Mouse (Mus musculus): ENCODE results near the gene Jarid2. TPM values are rescaled to one million over a fixed set of nuclear protein-coding genes. Genes with fewer than 3 reads are reported as not detected.

The Jarid2 gene
- total and polyA plus RNA-seq, 3 experiments: 7.3 to 24.5 (median 20.2) TPM

DNA sequence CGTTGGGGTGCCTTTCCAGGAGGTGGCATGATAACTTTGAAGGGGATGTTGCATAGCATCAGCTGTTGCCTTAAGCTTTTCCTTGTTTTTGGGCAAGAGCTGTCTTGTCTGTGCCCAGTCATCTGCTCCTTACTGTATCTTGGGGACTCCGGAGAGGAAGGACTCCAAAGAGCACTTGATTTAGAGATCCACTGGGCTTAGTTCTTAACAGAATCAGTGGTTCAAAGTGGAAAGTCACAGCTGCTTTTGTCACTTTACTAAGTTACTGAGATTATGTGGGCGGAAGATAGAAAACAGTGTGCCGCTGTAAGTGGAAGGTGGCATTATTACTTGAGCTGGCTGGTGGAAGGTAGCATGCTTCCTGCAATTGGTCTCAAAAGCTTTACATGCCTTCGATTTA lies 5.2 kb downstream of the Jarid2 start:
- WGBS: 24% methylated on average over 5 of the region's 5 CpGs
- H3K27ac ChIP-seq: peak overlapping the region; percentile 93
- H3K4me1 ChIP-seq (ENCODE audit: control insufficient read depth, insufficient read depth, low read length): peaks cover 10% of the 10 kb centered on the region
- peaks cover 24% of the 10 kb centered on the region for H3K36me3 ChIP-seq (ENCODE audit: control insufficient read depth, insufficient read depth, low read length)
- no peak for TF ChIP-seq EP300 (IDR thresholded peaks at IDR 0.05; ENCODE audit: insufficient read depth, low read depth, low read length)
- no peak for TF ChIP-seq POLR2A (IDR thresholded peaks at IDR 0.05; ENCODE audit: insufficient read depth, low read depth, low read length)
- TF ChIP-seq CTCF (IDR thresholded peaks at IDR 0.05): no peak
- no peak overlapping the region; the same call in 1 of the 2 replicates for H3K9ac ChIP-seq (ENCODE audit: low read depth, low read length)
- intact Hi-C loops (cut with DNase I): loop anchor here (2.0 to 10.0 kb wide), 6 partner anchors 52 to 507 kb away; no protein-coding TSS in a partner anchor
- DNase-seq: no peak
- peaks cover 6% of the 10 kb centered on the region for H3K79me2 ChIP-seq (replicated peaks; ENCODE audit: control insufficient read depth, insufficient read depth, low read length)
- peak overlapping the region; percentile 92 for H3K4me3 ChIP-seq
- H3K27me3 ChIP-seq (ENCODE audit: control insufficient read depth, insufficient read depth, low read length): no peaks in the 10 kb centered on the region

DNA sequence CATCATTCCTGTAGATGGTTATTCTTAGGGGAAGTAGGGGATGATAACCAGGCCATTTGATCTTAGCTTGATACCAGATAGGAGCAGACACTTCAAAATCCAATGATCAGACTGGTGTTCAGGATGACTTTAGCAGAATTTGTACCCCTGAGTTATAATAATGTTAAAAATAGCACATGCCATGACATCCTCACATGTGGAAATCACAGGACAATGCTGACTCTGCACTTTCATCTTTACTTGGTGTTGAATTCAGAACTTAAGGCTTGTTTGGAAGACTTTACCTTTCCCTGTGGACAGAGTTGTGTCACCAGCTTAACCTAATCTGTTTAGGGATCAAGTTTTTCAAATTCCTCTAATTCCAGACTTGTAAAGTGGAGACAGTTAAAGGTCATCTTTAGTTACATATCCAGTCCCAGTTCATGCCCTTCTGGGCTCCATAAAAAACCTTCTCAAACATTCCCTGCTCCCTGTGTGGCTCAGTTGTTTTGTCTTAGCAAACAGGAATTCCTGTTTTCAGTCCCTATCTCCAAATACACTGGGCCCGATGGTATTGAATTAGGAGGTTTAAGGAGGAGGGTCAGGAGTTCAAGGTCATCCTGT lies 5.9 kb downstream of the Jarid2 start:
- H3K27ac ChIP-seq: no peak overlapping the region
- no peak for TF ChIP-seq EP300 (IDR thresholded peaks at IDR 0.05; ENCODE audit: insufficient read depth, low read depth, low read length)
- TF ChIP-seq CTCF (IDR thresholded peaks at IDR 0.05): no peak
- no peak for TF ChIP-seq POLR2A (IDR thresholded peaks at IDR 0.05; ENCODE audit: insufficient read depth, low read depth, low read length)
- intact Hi-C loops (cut with DNase I): loop anchor here (2.0 to 10.0 kb wide), 3 partner anchors 52 to 430 kb away; no protein-coding TSS in a partner anchor

DNA sequence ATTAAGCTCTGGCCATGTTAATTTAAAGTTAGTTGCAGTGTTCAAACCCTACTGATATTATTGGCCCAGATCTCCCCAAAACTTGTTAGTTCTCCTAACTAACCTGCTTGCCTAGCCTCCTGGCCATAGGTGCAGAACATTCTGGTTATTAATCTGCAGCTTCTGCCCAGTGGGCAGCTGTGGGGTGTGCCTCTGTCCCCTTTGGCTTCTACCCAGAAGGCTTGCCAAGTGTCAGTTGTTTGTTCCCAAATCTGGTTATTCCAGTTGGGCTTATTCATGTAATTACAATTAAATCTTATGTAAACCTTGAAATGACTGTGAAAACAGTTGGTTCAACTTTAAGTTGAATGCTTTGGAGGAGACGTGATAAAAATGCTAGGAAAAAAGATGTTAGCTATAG lies 8.0 kb downstream of the Jarid2 start:
- intact Hi-C loops (cut with DNase I): loop anchor here (10.0 kb wide), 2 partner anchors 218 to 432 kb away; no protein-coding TSS in a partner anchor
- H3K4me3 ChIP-seq: no peak overlapping the region
- H3K4me1 ChIP-seq (ENCODE audit: control insufficient read depth, insufficient read depth, low read length): peaks cover 12% of the 10 kb centered on the region
- H3K27me3 ChIP-seq (ENCODE audit: control insufficient read depth, insufficient read depth, low read length): no peaks in the 10 kb centered on the region
- H3K9ac ChIP-seq (ENCODE audit: low read depth, low read length): no peak overlapping the region
- TF ChIP-seq CTCF (IDR thresholded peaks at IDR 0.05): no peak
- no peak for TF ChIP-seq EP300 (IDR thresholded peaks at IDR 0.05; ENCODE audit: insufficient read depth, low read depth, low read length)
- TF ChIP-seq POLR2A (IDR thresholded peaks at IDR 0.05; ENCODE audit: insufficient read depth, low read depth, low read length): no peak
- H3K79me2 ChIP-seq (replicated peaks; ENCODE audit: control insufficient read depth, insufficient read depth, low read length): peaks cover 12% of the 10 kb centered on the region
- DNase-seq: peak in 1 of 2 experiments; percentile 21
- H3K27ac ChIP-seq: no peak overlapping the region
- WGBS: 43% methylated on average over 1 of the region's 1 CpGs
- H3K36me3 ChIP-seq (ENCODE audit: control insufficient read depth, insufficient read depth, low read length): peaks cover 33% of the 10 kb centered on the region

More for the DNA sequence above, 5.9 kb downstream of the Jarid2 start:
- H3K79me2 ChIP-seq (replicated peaks; ENCODE audit: control insufficient read depth, insufficient read depth, low read length): peaks cover 9% of the 10 kb centered on the region
- H3K36me3 ChIP-seq (ENCODE audit: control insufficient read depth, insufficient read depth, low read length): peaks cover 24% of the 10 kb centered on the region
- H3K9ac ChIP-seq (ENCODE audit: low read depth, low read length): no peak overlapping the region
- H3K4me3 ChIP-seq: no peak overlapping the region
- peaks cover 12% of the 10 kb centered on the region for H3K4me1 ChIP-seq (ENCODE audit: control insufficient read depth, insufficient read depth, low read length)
- H3K27me3 ChIP-seq (ENCODE audit: control insufficient read depth, insufficient read depth, low read length): no peaks in the 10 kb centered on the region
- WGBS: 15% methylated on average over 1 of the region's 1 CpGs
- DNase-seq: no peak

DNA sequence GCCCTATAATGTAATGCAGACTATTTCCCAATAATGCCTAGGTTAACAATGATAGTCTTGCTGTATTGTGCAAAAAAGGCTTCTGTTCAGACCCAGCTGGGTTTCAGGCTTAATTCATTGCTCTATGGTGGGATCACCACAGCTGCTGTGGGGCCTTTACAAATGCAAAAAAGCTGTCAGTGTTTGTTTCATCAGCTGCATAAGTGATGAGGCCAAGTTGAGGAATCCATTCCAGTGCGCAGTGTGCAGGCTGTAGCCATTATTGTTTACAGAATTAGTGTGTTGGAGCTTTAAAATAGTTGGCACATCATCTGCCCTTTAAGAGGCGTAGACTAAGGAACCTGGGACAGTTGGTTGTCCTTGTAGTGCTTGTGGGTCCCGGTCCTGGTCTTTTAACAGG lies 22.5 kb downstream of the Jarid2 start:
- no peak for DNase-seq
- Histone ChIP-seq H3K4me1 (ENCODE audit: control insufficient read depth, insufficient read depth, low read length) (peaks cover 20% of the 10 kb centered on the region), H3K9ac (ENCODE audit: low read depth, low read length) (no peak overlapping the region), H3K36me3 (ENCODE audit: control insufficient read depth, insufficient read depth, low read length) (peaks cover 49% of the 10 kb centered on the region), H3K27me3 (ENCODE audit: control insufficient read depth, insufficient read depth, low read length) (no peaks in the 10 kb centered on the region), H3K4me3 (no peak overlapping the region), H3K79me2 (replicated peaks; ENCODE audit: control insufficient read depth, insufficient read depth, low read length) (peaks cover 11% of the 10 kb centered on the region), H3K27ac (no peak overlapping the region)
- intact Hi-C loops (cut with DNase I): no loop called here
- 49% methylated on average over 3 of the region's 3 CpGs for WGBS
- TF ChIP-seq POLR2A (IDR thresholded peaks at IDR 0.05; ENCODE audit: insufficient read depth, low read depth, low read length) (no peak), EP300 (IDR thresholded peaks at IDR 0.05; ENCODE audit: insufficient read depth, low read depth, low read length) (no peak), CTCF (IDR thresholded peaks at IDR 0.05) (no peak)

DNA sequence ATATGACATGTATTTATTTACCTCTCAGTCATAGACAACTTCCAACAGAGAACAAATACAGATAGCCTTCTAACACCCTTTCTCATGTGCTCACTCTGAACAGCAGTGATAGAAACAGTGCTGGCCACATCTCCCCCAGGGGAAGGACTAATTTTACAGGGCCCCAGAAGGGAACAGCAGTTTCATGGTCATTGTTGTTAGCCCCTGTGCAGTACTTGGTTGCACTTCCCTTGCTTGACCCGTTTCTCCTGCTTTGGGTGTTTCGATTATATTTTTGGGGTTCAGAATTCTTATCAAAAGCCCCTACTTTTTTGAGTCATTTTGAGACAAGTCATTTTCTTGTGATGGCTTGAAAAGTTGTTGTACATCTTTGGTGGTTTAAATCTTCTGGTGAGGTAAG lies 23.9 kb downstream of the Jarid2 start:
- WGBS: 64% methylated on average over 2 of the region's 2 CpGs
- peaks cover 11% of the 10 kb centered on the region for H3K79me2 ChIP-seq (replicated peaks; ENCODE audit: control insufficient read depth, insufficient read depth, low read length)
- intact Hi-C loops (cut with DNase I): no loop called here

DNA sequence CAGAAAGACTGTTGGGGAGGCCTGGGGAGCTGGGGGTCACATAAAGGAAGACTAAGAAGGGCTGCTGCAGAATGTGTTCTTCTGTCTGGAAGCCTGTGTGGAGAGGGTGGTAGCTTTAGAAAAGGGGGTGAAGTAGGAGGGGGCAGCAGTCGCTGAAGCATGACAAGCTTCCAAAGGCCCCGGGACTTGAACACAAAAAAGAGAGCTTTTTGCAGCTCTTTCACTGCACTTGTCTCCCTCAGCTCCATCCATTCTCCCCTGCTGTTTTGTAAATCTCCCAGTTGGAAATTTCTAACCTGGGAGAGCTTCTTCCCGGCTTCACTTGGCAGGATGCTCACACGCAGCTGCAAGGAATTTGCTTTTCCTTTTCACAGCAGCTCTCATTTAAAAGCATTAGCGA lies 26.2 kb downstream of the Jarid2 start:
- H3K4me3 ChIP-seq: no peak overlapping the region

More for the DNA sequence above, 23.9 kb downstream of the Jarid2 start:
- H3K4me1 ChIP-seq (ENCODE audit: control insufficient read depth, insufficient read depth, low read length): peaks cover 15% of the 10 kb centered on the region
- no peaks in the 10 kb centered on the region for H3K27me3 ChIP-seq (ENCODE audit: control insufficient read depth, insufficient read depth, low read length)
- no peak overlapping the region for H3K4me3 ChIP-seq
- no peak overlapping the region for H3K9ac ChIP-seq (ENCODE audit: low read depth, low read length)
- no peak for TF ChIP-seq POLR2A (IDR thresholded peaks at IDR 0.05; ENCODE audit: insufficient read depth, low read depth, low read length)
- no peak for TF ChIP-seq CTCF (IDR thresholded peaks at IDR 0.05)
- no peak for TF ChIP-seq EP300 (IDR thresholded peaks at IDR 0.05; ENCODE audit: insufficient read depth, low read depth, low read length)
- peaks cover 36% of the 10 kb centered on the region for H3K36me3 ChIP-seq (ENCODE audit: control insufficient read depth, insufficient read depth, low read length)
- H3K27ac ChIP-seq: no peak overlapping the region
- no peak for DNase-seq

More for the DNA sequence above, 26.2 kb downstream of the Jarid2 start:
- Histone ChIP-seq H3K27me3 (ENCODE audit: control insufficient read depth, insufficient read depth, low read length) (no peaks in the 10 kb centered on the region), H3K79me2 (replicated peaks; ENCODE audit: control insufficient read depth, insufficient read depth, low read length) (peaks cover 5% of the 10 kb centered on the region), H3K9ac (ENCODE audit: low read depth, low read length) (peak overlapping the region; percentile 20; the same call in 1 of the 2 replicates), H3K36me3 (ENCODE audit: control insufficient read depth, insufficient read depth, low read length) (peaks cover 36% of the 10 kb centered on the region), H3K27ac (peak overlapping the region; percentile 13; the same call in 1 of the 2 replicates), H3K4me1 (ENCODE audit: control insufficient read depth, insufficient read depth, low read length) (peaks cover 15% of the 10 kb centered on the region)
- TF ChIP-seq EP300 (IDR thresholded peaks at IDR 0.05; ENCODE audit: insufficient read depth, low read depth, low read length) (0 out of 2 replicates have a peak, but pooled peaks have one; percentile 7), CTCF (IDR thresholded peaks at IDR 0.05) (no peak)
- 12% methylated on average over 5 of the region's 5 CpGs for WGBS
- intact Hi-C loops (cut with DNase I): loop anchor here (5.0 kb wide), 1 partner anchor 192 kb away; no protein-coding TSS in a partner anchor
- no peak for DNase-seq

Data from heart, adult 2 months (tissue).